Mouse (Mus musculus): ENCODE data around the gene Marf1. TPM values are rescaled to one million over a fixed set of nuclear protein-coding genes. Genes with fewer than 3 reads are reported as not detected.

The Marf1 gene
- polyA plus RNA-seq, 1 experiment: 8.2 TPM

- no peak overlapping the region for H3K4me3 ChIP-seq
- no peak overlapping the region for H3K4me2 ChIP-seq (ENCODE audit: low read depth)
- no peaks in the 10 kb centered on the region for H3K27me3 ChIP-seq (ENCODE audit: control insufficient read depth, insufficient read depth, insufficient read length)
- no peaks in the 10 kb centered on the region for H3K79me2 ChIP-seq (ENCODE audit: control insufficient read depth, insufficient read depth)
- H3K36me3 ChIP-seq (ENCODE audit: control insufficient read depth, insufficient read depth): no peaks in the 10 kb centered on the region
- no peak overlapping the region for H3ac ChIP-seq (ENCODE audit: control insufficient read depth, insufficient read length)
- no peak for TF ChIP-seq MYOG (IDR thresholded peaks at IDR 0.05; ENCODE audit: control insufficient read depth in 1 of 3, insufficient read depth in 1 of 3, insufficient read length in 2 of 3, low read depth in 2 of 3)
- no peak for TF ChIP-seq REST (IDR thresholded peaks at IDR 0.05; ENCODE audit: insufficient read depth, insufficient read length)
- no peak for TF ChIP-seq E2F4 (IDR thresholded peaks at IDR 0.05; ENCODE audit: insufficient read depth)
- no peak for TF ChIP-seq TCF12 (IDR thresholded peaks at IDR 0.05; ENCODE audit: insufficient read depth, poor library complexity, severe bottlenecking)
- no peak for TF ChIP-seq POLR2A (IDR thresholded peaks at IDR 0.05; ENCODE audit: insufficient read length, low read depth)
- no peak for TF ChIP-seq CEBPB (IDR thresholded peaks at IDR 0.05; ENCODE audit: insufficient read depth, poor library complexity, severe bottlenecking)
- TF ChIP-seq TCF3 (IDR thresholded peaks at IDR 0.05; ENCODE audit: insufficient read length, low read depth): no peak
- TF ChIP-seq POLR2AphosphoS2 (IDR thresholded peaks at IDR 0.05; ENCODE audit: insufficient read length, low read depth): no peak
- TF ChIP-seq MYOD1 (IDR thresholded peaks at IDR 0.05; ENCODE audit: control insufficient read depth in 1 of 3, insufficient read length in 2 of 3, low read depth in 2 of 3): no peak
- TF ChIP-seq MAX (IDR thresholded peaks at IDR 0.05; ENCODE audit: low read depth): no peak
- no peak for TF ChIP-seq USF1 (IDR thresholded peaks at IDR 0.05; ENCODE audit: low read depth)
- no peak for TF ChIP-seq SRF (IDR thresholded peaks at IDR 0.05; ENCODE audit: control insufficient read depth, insufficient read length, low read depth)
Measured at GRCm38 (mm10) chr16:14059869-14060268, 103.3 kb downstream of the Marf1 start.

Other genes with a start within 250 kb of the Marf1 start
- 0.02 TPM for gene 2900011O08Rik, start 176.7 kb downstream of the Marf1 start, polyA plus RNA-seq (2012; fragmentation: generic; extraction: Trizol)
- gene Ifitm7, start 176.5 kb downstream of the Marf1 start, polyA plus RNA-seq (2012; fragmentation: generic; extraction: Trizol): not detected
- gene Nde1, start 76 bp downstream of the Marf1 start, polyA plus RNA-seq (2012; fragmentation: generic; extraction: Trizol): 36.4 TPM
- gene Myh11, start 128.0 kb upstream of the Marf1 start, polyA plus RNA-seq (2012; fragmentation: generic; extraction: Trizol): 0.01 TPM
- gene Fopnl, start 154.1 kb upstream of the Marf1 start, polyA plus RNA-seq (2012; fragmentation: generic; extraction: Trizol): 34.3 TPM
- gene Abcc1, start 198.2 kb upstream of the Marf1 start, polyA plus RNA-seq (2012; fragmentation: generic; extraction: Trizol): 23.0 TPM

Data from myocyte (in vitro differentiated cells).